Mouse (Mus musculus): Measurements from ENCODE around the gene Psma5. TPM values are rescaled to one million over a fixed set of nuclear protein-coding genes. Genes with fewer than 3 reads are reported as not detected.

Gene Psma5
- 97.2 and 113 TPM in 2 replicates for polyA plus RNA-seq (2012; rRNA removed)

DNA sequence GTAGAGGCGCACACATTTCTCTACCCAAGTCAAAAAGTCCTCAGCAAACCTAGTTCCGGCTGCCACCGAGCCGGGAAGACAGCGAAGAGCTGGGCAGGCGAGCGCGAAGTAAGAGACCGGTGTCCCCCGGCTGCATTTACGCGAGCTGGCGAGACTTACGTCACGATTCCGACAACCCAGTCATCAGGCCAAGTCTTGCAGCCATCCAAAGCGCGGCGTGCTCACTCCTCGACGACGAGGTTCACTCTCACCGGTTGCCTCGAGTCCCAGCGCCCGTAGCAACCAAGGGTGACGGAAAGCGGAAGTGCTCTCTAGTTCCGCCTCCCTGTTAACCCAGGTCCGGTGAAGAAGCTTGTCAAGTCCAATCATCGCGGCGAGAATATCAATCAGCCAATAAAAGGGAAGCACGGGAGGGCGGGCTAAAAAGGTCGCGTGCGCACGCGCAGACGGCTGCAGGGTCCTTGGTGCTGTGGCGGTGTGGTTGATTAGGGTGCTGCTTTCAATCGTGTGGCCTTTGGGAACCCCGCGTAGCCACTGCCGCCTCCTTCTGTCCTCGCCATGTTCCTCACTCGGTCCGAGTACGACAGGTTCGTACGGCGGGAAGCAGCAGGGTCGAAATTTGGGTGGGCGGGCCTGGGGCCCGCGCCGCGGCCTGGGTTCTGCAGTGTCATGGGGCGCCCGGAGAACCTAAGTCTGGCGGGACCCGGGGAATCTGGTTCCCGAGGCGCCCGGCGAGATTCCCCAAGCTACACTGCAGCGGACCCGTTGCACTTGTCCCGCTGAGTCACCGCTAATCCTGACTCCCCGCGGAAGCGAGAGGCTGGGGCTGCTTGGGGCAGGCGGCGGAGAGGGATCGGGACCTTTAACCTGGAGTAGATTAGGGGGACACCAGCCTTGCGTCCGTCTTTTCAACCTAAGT is at the start of gene Psma5:
Gene Psma5, plus strand, starts transcription at position 208 of the 919 bp plus-strand sequence.

GRCm38 (mm10) chr3:108210771-108211139 is 46.0 kb upstream of the Psma5 start, which contains the start of gene Atxn7l2:
Gene Atxn7l2, minus strand, starts transcription at chr3:108210934.

DNA sequence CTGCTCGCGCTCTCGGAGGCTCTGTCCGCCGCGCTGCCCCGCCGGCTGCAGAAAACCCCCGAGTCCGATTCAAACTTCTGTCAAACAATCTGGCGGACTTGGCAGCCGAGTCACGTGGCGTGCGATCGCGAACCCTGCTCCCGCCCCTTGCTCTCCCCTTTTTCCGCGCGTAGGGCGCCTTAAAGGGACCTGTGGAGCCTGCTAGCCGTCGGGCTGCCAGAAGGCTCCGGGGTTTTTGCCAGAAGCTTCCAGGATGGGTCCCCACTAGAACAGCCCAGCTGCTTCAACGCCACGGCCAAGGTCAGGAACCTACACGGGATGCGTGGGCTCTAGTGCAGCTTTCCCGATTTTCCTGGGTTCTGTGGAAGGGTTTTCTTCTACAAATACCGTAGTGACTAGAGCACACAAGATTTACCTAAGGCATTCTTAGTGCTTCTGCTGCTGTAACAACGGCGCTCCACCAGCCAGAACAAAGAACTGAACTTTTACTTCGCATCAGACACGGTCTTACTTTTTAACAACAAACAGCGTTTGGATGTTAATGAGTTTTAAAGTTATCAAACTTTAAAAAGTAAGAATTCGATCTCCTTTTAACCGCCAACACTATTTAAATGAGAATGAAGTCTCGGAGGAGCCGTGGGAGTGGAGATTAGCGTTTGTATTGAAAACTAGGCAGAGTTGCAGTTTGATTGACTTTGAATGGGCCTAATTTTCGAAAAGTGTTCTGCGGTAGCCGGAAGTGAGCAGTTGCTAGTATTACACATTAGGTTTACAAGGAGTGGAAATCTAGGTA is 30.0 kb upstream of the Psma5 start, which contains the start of gene Sypl2:
Gene Sypl2, minus strand, starts transcription at position 91 of the 793 bp plus-strand sequence.

DNA sequence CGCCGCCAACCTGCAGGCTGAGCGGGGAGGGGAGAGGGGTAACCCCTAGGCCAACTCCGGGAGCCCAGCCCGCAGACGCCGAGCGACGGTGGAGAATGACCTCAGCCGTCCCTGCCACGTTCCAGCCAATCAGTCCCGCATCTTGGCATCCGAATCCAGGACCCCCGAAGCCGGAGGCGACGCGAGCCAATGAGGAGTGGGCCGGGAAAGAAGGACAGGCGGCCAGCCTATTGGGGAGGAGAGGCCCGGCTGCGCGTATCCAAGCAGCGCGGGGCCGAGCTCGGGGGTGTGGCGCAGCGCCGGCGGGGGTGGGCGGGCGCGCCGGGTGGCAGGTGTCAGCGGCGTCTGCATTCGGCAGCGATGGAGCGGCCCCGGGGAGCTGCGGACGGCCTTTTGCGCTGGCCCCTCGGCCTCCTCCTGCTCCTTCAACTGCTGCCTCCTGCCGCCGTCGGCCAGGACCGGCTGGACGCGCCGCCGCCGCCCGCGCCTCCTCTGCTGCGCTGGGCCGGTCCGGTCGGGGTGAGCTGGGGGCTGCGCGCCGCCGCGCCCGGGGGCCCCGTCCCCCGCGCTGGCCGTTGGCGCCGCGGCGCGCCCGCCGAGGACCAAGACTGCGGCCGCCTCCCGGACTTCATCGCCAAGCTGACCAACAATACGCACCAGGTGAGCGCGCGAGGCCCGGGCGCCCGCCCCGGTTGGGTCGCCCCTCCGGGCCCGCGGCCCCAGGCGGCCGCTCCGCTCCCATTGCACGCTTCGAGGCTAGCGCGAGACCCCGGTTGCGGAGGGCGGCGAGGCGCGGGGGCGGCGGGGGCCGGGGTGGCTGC is 27.3 kb downstream of the Psma5 start, which contains the start of gene Sort1:
Gene Sort1, plus strand, starts transcription at position 302 of the 821 bp plus-strand sequence.

Other genes starting within 250 kb of the Psma5 start
- 111 and 127 TPM in 2 replicates for gene Gstm1, start 239.0 kb upstream of the Psma5 start, polyA plus RNA-seq (2012; rRNA removed)
- gene Gstm4, start 212.0 kb upstream of the Psma5 start, polyA plus RNA-seq (2012; rRNA removed) = 10.1 and 11.9 TPM in 2 replicates
- gene Ampd2, start 170.3 kb upstream of the Psma5 start, polyA plus RNA-seq (2012; rRNA removed) = 44.0 and 51.2 TPM in 2 replicates
- gene Gnat2, start 164.1 kb upstream of the Psma5 start, polyA plus RNA-seq (2012; rRNA removed) = 0.95 and 1.4 TPM in 2 replicates
- 30.2 and 35.7 TPM in 2 replicates for gene Gnai3, start 110.8 kb upstream of the Psma5 start, polyA plus RNA-seq (2012; rRNA removed)
- gene Gpr61, start 102.0 kb upstream of the Psma5 start, polyA plus RNA-seq (2012; rRNA removed) = not detected in 2 replicates
- gene Amigo1, start 70.6 kb upstream of the Psma5 start, polyA plus RNA-seq (2012; rRNA removed) = 0.35 and 0.41 TPM in 2 replicates
- gene Cyb561d1, start 55.7 kb upstream of the Psma5 start, polyA plus RNA-seq (2012; rRNA removed) = 1.5 and 1.9 TPM in 2 replicates
- gene Atxn7l2, start 46.0 kb upstream of the Psma5 start, polyA plus RNA-seq (2012; rRNA removed) = 1.9 and 2.1 TPM in 2 replicates
- 0.03 and 0.07 TPM in 2 replicates for gene Sypl2, start 30.3 kb upstream of the Psma5 start, polyA plus RNA-seq (2012; rRNA removed)
- 3.5 and 4.0 TPM in 2 replicates for gene Sort1, start 27.2 kb downstream of the Psma5 start, polyA plus RNA-seq (2012; rRNA removed)
- 0.16 and 0.25 TPM in 2 replicates for gene Mybphl, start 108.0 kb downstream of the Psma5 start, polyA plus RNA-seq (2012; rRNA removed)
- gene Psrc1, start 126.9 kb downstream of the Psma5 start, polyA plus RNA-seq (2012; rRNA removed) = 20.7 and 20.8 TPM in 2 replicates
- gene Celsr2, start 158.6 kb downstream of the Psma5 start, polyA plus RNA-seq (2012; rRNA removed) = 0.23 and 0.29 TPM in 2 replicates
- gene Sars, start 188.3 kb downstream of the Psma5 start, polyA plus RNA-seq (2012; rRNA removed) = 46.8 and 52.8 TPM in 2 replicates

All from liver, embryonic 14 days (tissue).